Mouse (Mus musculus): ENCODE measurements around the gene Nfia.
A peak's percentile ranks its signal among the peaks of the same experiment; 100 is the strongest.

Gene Nfia

GRCm38 (mm10) chr4:97772641-97773040, at the start of gene Nfia:
Nfia (plus strand) TSS chr4:97772734.
- peak; percentile 73 for DNase-seq (ENCODE audit: low read depth)

- DNase-seq (ENCODE audit: low read depth) = no peak
Measured at GRCm38 (mm10) chr4:97723374-97723773, 49.2 kb upstream of the Nfia start.

GRCm38 (mm10) chr4:97728520-97728919, 44.0 kb upstream of the Nfia start:
- no peak for DNase-seq (ENCODE audit: low read depth)

GRCm38 (mm10) chr4:97729999-97730398, 42.5 kb upstream of the Nfia start:
- no peak for DNase-seq (ENCODE audit: low read depth)

GRCm38 (mm10) chr4:97730416-97730815, 42.1 kb upstream of the Nfia start:
- no peak for DNase-seq (ENCODE audit: low read depth)

- peak; percentile 40 for DNase-seq (ENCODE audit: low read depth)
Measured at GRCm38 (mm10) chr4:97733392-97733791, 39.1 kb upstream of the Nfia start.

GRCm38 (mm10) chr4:97743932-97744331, 28.6 kb upstream of the Nfia start:
- no peak for DNase-seq (ENCODE audit: low read depth)

GRCm38 (mm10) chr4:97745296-97746105, 27.0 kb upstream of the Nfia start:
- peak; percentile 75 for DNase-seq (ENCODE audit: low read depth)

GRCm38 (mm10) chr4:97746106-97746900, 26.2 kb upstream of the Nfia start:
- no peak for DNase-seq (ENCODE audit: low read depth)

- DNase-seq (ENCODE audit: low read depth) = no peak
Measured at GRCm38 (mm10) chr4:97750401-97750800, 22.1 kb upstream of the Nfia start.

- peak; percentile 96 for DNase-seq (ENCODE audit: low read depth)
Measured at GRCm38 (mm10) chr4:97751030-97751482, 21.5 kb upstream of the Nfia start.

GRCm38 (mm10) chr4:97751483-97752251, 20.9 kb upstream of the Nfia start:
- DNase-seq (ENCODE audit: low read depth) = peak; percentile 67

GRCm38 (mm10) chr4:97752276-97753010, 20.1 kb upstream of the Nfia start:
- no peak for DNase-seq (ENCODE audit: low read depth)

- no peak for DNase-seq (ENCODE audit: low read depth)
Measured at GRCm38 (mm10) chr4:97753521-97753920, 19.0 kb upstream of the Nfia start.

GRCm38 (mm10) chr4:97754241-97754640, 18.3 kb upstream of the Nfia start:
- no peak for DNase-seq (ENCODE audit: low read depth)

GRCm38 (mm10) chr4:97757207-97757977, 15.1 kb upstream of the Nfia start:
- peak; percentile 68 for DNase-seq (ENCODE audit: low read depth)

- DNase-seq (ENCODE audit: low read depth) = peak; percentile 15
Measured at GRCm38 (mm10) chr4:97757978-97758461, 14.5 kb upstream of the Nfia start.

GRCm38 (mm10) chr4:97758661-97759060, 13.9 kb upstream of the Nfia start:
- DNase-seq (ENCODE audit: low read depth) = no peak

GRCm38 (mm10) chr4:97764616-97765015, 7.9 kb upstream of the Nfia start:
- DNase-seq (ENCODE audit: low read depth) = no peak

GRCm38 (mm10) chr4:97765341-97766020, 7.1 kb upstream of the Nfia start:
- no peak for DNase-seq (ENCODE audit: low read depth)
